Mouse (Mus musculus) T-helper 1 cell (primary cell): ENCODE results near the gene Foxp4.

Experiments
- in situ Hi-C: fragments of 300-600 bp; cut with MboI, MseI; formaldehyde crosslinking; loops from one replicate; pipeline ENCODE4 v1.15.1; 2025; ENCODE audit warnings: high pct_unique_total_duplicates

Foxp4 gene

GRCm38 (mm10) chr17:47936591-47936990, 12.1 kb upstream of the Foxp4 start:
- in situ Hi-C loops = no loop called here

DNA sequence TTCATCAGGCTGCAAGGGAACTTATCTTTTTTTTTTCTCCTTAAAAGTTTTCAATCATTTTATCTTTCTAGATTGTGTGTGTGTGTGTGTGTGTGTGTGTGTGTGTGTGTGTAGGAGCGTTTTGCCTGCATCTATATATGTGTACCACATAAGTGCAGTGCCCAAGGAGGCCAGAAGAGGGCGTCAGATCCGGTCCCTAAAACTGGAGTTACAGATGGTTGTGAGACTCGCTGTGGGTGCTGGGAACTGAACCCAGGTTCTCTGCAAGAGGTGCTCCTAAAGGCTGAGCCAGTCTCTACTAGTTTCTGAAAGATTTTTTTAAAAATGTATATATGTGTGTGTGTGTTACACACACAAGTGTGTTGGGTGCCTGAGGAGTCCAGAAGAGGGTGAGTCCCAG, 5.0 kb upstream of the Foxp4 start:
- in situ Hi-C loops = no loop called here

GRCm38 (mm10) chr17:47925988-47926387, 1.5 kb upstream of the Foxp4 start:
- in situ Hi-C loops = no loop called here

DNA sequence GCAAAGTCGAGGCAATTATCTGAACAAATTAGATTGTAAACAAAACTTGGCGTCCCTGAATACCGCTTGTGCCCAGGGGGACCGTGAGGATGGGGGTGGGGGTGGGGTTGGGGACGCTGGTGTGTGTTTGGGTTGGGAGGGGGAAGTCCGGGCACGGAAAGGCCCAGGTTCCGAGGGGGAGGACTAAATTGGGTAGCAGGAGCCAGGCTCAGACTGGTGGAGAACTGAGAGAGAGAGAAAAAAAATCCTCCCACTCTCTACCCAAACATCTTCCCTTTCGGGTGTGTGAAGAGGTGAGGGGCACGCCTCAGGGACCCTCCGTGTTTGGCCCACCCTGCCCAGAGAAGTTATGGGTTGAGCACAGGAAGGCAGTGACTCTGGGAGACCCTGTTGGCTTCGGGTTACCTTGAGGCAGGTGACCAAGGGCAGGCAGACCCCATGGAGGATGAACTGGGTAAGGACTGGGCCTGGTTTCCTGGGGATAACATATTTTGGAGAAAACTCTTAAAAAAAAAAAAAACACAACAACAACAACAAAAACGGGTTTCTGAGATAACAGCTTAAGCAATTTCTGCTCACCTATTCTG, 988 bp upstream of the Foxp4 start:
- in situ Hi-C loops = no loop called here

DNA sequence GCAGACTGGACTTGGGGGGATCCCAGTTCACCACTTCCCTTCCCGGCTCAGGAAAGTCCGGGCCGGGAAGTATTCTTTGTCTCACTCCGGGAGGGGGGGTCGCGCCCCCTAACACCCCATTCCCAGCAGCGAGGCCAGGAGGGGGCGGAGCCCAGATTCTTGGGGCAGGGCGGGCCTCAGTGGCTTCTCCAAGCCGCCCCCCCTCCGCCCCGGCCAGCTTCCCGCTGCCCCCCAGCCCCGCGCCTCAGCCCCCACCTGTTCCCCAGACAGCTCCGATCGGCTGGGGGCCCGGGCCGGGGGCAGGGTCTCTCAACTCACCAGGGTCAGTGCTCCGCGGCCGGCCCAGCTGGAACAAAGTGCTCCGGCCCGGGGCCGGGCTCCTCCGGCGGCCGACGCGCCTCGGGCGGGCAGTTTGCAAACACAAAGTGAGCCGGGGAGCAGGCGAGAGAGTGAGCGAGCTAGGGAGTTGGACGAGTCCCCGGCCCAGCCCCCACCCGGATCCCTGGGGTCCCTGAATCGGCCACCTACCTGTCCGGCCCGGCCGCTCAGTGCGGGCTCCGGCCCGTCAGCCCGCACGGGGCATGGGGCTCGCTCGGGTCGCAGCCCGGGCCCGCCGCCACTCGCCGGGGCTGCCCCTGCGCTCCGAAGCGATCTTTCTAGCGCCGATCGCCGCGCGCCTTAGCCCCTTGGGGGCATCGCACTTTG, 615 bp downstream of the Foxp4 start:
- in situ Hi-C loops = loop anchor here (5.0 kb wide), 1 partner anchor 123 kb away; no protein-coding TSS in a partner anchor

- in situ Hi-C loops = loop anchor here (5.0 kb wide), 1 partner anchor 124 kb away; no protein-coding TSS in a partner anchor
These were observed 1.3 kb downstream of the Foxp4 start for GRCm38 (mm10) chr17:47923011-47923677.

- in situ Hi-C loops = loop anchor here (5.0 kb wide), 1 partner anchor 125 kb away; no protein-coding TSS in a partner anchor
These were observed 1.9 kb downstream of the Foxp4 start for GRCm38 (mm10) chr17:47922579-47922978.

- in situ Hi-C loops = loop anchor here (5.0 kb wide), 1 partner anchor 125 kb away; no protein-coding TSS in a partner anchor
These were observed 2.3 kb downstream of the Foxp4 start for GRCm38 (mm10) chr17:47922116-47922515.

DNA sequence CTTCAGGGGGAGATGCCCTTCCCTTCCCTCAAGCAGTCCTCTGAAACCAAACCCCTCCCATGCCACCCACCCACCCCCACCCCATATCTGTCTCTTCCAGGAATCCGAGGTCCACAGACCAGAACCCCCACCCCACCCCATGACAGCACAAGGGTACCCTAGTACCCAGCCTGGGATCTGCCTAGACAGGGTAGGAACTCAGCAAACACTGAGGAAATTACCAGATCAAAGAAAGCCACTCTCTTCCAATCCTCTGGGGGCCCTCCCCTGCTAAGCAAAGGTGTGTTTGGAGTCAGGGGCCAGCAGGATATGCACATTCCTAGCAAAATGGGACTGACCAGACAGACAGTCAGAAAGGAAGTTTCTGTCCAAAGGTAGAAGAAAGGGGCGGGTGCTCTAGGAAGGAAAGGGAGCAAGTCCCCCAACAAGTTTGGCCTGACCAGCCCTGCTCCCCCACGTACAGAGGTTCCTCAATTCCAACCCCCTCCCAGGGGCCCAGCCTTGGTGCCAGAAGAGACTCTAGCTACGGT, 3.2 kb downstream of the Foxp4 start:
- in situ Hi-C loops = loop anchor here (5.0 kb wide), 1 partner anchor 126 kb away; no protein-coding TSS in a partner anchor

DNA sequence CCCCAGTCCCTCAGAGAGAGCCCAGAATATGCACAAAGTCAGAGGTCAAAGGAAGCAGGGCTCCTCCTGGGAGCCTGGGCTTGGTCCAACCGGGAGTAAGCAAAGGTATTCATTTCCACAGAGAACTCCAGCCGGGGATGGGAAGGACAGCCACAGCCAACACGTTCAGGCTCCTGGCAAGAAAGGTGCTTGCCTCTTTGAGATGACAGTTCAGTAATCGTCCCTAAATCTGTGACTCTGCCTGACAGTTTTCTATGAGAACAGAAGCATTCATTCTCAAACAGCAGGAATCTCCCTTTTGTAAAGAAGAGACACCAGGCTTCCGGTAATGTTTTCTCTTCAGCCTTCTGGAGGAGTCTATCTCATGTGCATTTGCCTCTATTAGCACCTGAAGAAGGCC, 4.6 kb downstream of the Foxp4 start:
- in situ Hi-C loops = loop anchor here (5.0 kb wide), 1 partner anchor 127 kb away; no protein-coding TSS in a partner anchor

DNA sequence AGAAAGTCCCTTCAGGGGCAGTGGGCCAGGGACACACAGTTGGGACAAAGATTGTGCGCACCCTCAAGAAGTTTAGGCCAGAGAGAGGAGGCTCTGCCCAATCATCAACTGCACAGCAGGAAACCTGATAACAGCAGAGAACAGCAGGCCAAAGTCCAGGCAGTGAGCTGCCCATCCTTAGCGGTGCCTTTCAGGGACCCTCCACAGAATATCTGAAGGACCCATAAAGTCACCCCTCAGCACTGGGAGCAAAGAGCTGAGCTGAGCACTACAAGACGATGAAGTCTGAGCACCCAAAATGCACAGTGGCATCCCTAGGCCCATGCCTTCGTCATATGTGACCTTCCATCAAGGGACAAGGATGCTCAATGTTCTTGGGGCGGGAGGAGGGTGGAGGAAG, 6.5 kb downstream of the Foxp4 start:
- in situ Hi-C loops = no loop called here

DNA sequence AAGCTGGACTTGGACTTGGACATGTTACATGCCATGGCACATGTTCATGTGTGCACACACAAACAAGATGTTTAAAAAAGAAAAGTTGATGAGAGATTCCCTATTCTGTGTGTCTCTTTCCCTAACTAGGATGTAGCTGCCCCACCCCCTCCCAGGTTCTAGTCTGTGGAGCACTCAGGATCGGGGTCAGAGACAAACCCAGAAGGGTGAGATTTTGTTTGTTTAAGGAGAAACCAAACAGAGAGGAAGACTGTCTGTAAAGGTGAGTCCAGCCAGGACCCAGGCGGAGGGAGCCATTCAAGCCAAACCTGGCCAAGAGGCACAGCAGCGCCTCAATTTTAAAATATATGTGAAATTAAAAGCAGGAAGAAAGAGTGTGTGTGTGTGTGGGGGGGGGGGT, 7.2 kb downstream of the Foxp4 start:
- in situ Hi-C loops = no loop called here

- in situ Hi-C loops = no loop called here
These were observed 9.7 kb downstream of the Foxp4 start for GRCm38 (mm10) chr17:47914676-47915219.

DNA sequence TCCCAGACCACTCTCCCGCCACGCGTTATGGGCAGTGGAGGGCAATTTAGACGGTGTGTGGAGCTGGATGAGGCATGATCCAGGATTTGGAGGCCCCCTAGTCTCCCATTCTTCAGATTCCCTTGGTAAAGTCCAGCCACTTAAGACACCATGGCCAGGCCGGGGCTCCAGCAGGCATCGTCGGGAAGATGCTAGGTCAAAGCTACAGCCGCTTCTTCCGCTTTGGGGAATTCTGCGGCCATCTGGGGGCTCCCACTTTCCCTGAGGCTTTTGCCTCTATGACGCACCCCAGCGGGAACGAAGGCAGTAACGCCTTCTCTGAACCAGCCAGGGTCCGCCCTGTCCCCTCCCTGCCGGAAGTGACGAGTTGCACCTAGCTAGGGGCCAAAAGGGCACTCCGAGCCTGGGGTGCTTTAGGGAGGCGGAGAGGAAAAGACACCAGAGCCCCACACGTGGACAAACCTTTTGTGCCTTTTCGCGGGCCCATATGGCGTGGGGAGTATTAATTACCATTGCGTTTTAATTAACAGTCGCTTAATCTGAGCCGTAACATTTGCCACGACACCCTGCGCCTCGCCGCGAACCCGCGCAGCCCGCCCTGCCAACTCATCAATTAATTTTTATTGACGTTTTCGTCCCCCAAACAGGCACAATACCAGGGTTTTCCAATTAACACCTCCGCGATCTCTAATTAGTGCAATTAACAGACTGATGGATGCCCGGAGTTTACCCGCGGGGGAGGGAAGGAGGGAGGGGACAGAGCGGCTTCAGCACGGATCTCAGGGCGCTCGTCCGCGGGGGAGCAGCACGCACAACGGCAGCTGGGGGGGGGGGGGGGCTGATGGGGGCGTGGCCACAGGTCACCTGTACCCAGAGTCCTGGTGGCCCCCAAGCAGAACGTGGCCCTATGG, 15.1 kb downstream of the Foxp4 start:
- in situ Hi-C loops = no loop called here

- in situ Hi-C loops = no loop called here
These were observed 16.4 kb downstream of the Foxp4 start for GRCm38 (mm10) chr17:47908079-47908478.

- in situ Hi-C loops = no loop called here
These were observed 17.0 kb downstream of the Foxp4 start for GRCm38 (mm10) chr17:47907366-47907920.

DNA sequence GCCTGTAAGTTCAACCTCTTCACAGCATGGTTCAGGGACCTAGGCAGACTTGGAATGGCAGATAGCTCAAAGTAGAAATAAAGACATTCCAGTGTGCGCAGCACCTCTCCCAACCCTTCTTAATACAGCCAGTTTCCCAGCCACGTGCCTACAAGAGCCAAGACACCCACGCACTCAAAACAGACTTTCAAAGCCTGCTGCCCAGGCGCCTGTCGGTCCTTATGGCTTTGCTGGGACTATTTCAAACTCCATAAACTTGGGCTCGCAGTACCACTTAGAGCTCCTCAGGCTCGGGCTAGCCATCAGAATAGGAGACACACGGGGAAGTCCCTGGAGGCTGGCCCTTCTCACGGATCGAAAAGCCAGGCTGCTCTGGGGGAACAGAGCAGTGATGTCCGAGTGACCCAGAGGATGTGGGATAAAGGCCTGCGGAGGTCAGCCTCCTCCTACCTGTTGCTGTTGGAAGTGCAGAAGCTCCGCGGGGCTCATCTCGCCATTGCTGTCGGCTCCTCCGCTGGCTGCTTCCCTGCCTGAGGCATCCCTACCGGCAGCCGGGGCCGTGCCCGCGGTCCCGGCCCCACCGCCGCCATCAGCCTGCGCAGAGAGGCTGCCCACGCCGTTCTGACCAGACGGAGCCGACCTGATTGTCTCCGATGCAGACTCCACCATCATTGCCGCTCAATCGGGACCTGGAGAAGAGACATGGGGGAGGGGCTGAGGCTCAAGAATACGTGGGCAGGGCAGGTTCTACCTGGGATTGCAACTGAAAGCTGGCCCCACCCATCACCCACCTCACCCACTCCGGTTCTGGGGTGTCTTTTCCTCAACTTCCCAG, 20.4 kb downstream of the Foxp4 start:
- in situ Hi-C loops = no loop called here

GRCm38 (mm10) chr17:47901782-47902181, 22.7 kb downstream of the Foxp4 start:
- in situ Hi-C loops = no loop called here

DNA sequence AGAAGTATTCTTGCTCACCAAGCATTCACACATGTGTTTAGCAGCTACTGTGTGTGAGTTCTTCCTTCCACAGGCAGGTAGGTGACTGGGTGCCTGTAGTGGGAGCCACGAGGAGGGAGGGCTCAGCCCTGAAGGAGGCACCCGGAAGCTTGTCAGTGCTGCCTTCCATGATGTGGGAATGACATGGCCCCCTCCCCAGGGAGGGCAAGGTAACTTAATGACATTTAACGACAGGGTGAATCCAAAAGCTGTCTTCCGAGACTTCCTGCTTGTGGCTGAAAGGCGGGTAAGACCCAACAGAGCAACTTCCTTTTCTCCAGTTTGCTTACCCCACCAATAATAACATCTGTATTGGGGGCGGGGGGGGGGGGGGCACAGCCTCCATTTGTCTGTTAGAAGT, 23.7 kb downstream of the Foxp4 start:
- in situ Hi-C loops = no loop called here

DNA sequence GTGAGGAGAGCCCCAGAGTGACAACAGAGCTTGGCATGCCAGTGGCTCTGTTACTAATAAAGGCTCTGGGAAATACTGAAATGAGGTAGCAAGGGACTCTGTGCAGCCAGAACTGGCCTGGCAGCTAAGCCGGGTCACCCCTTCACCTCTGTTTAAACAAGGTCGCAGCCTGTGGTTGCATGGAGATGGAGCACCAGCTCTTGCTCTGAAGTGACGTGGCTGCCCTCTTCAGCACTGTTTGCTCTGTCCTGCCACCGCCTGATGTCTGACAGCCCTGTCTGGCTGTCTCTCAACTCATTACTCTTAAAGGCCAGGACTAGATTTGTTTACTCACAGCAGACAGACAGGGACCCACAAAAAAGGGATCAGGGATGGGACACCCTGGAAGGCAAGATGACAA, 25.3 kb downstream of the Foxp4 start:
- in situ Hi-C loops = no loop called here
